Mouse (Mus musculus) bone marrow macrophage, adult 2 months (primary cell): ENCODE measurements around the gene Cspg4. TPM values are rescaled to one million over a fixed set of nuclear protein-coding genes. Genes with fewer than 3 reads are reported as not detected.
"Not testable (repeated sequence)": the region's sequence is repeated elsewhere in the genome, so short reads cannot be mapped to it uniquely, and the experiment has no call there.

Experiments used
- H3K27ac ChIP-seq: 2 replicates; pipeline ENCODE4 v1.5.1; 2012; ENCODE audit warnings: low read depth, low read length; ENCODE audit not compliant: insufficient read depth
- H3K4me1 ChIP-seq: 2 replicates; pipeline ENCODE4 v1.6.1; 2012; ENCODE audit warnings: low read length; ENCODE audit not compliant: control insufficient read depth, insufficient read depth
- H3K4me3 ChIP-seq: 2 replicates; pipeline ENCODE4 v1.5.1; 2012; ENCODE audit warnings: mild to moderate bottlenecking, low read length, moderate library complexity; ENCODE audit not compliant: insufficient read depth
- CTCF ChIP-seq: IDR thresholded peaks from 2 replicates; pipeline ENCODE4 v1.5.1; 2012; ENCODE audit warnings: low read depth, mild to moderate bottlenecking, low read length, moderate library complexity
- POLR2A ChIP-seq: IDR thresholded peaks from 2 replicates; pipeline ENCODE4 v1.6.1; 2012; ENCODE audit warnings: mild to moderate bottlenecking, low read depth, low read length, borderline replicate concordance
- polyA plus RNA-seq: library from polyadenylated mRNA; stranded (reverse); fragments of >200 nt; gene quantifications from 2 replicates; pipeline ENCODE4 v1.2.4, GENCODE M21; 2012; ENCODE audit not compliant: missing spikeins, insufficient read depth, insufficient read length

Cspg4 gene
- polyA plus RNA-seq, 1 experiment, result 0.67 TPM

DNA sequence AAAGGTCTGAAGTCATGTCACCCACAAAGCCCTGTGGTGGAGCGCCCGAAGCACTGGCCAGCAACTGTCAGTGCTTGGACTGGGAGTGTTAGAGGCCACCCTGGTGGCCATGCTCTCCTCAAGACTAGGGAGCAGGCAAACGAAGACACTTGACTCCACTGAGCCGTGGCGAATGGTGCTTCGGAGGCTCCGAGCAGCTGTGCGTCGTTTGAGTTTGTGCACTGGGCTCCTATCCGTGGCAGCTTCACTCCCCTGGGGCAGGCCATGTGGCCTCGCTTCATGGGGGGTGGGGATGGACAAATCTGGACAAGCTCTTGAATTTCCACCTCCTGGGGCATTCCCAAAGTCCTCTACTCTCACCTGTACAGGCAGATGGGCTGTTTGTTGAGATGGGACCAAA lies 34.6 kb downstream of the Cspg4 start:
- Histone ChIP-seq H3K4me3 (no peak overlapping the region), H3K27ac (no peak overlapping the region), H3K4me1 (peaks cover 5% of the 10 kb centered on the region)
- no peak for TF ChIP-seq POLR2A

DNA sequence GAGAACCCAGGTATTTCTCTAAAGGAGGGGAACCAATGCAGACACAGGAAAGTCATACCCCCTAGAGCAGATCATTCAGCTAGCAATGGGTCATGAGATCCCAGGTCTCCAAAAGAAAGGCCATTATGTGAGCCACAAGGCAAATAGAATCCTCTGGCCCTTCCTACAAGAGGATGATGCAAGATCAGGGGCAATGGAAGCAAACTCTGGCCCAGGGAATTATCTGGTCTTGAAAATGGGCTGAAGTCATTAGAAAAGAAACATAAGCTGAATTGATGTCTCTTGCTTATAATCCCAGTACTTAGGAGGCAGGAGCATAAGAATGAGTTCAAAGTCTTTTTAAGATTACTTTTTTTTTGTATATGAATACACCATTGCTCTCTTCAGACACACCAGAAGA lies 35.2 kb downstream of the Cspg4 start:
- H3K4me3 ChIP-seq, result no peak overlapping the region
- no peak overlapping the region for H3K27ac ChIP-seq
- TF ChIP-seq POLR2A (no peak), CTCF (no peak)
- H3K4me1 ChIP-seq, result peaks cover 5% of the 10 kb centered on the region

DNA sequence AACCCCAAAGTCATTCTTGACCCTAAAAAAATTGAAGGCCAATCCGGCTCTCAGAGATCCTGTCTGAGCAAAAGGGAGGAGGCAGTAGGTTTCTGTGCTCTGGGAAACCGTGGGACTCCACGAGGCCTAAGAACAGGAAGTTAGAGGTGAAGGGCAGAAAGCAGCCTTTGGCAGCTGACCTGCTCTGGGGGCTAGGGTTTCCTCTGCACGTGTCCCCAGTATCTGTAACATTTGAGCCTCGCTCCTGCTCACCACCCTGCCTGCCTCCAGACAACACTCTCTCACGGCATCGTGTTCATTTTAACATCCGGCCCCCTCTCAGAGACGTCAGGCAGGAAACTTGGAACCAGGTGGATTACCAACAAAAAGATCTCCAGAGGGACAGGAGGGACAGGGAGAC lies 35.7 kb downstream of the Cspg4 start:
- Histone ChIP-seq H3K27ac (no peak overlapping the region), H3K4me1 (peaks cover 5% of the 10 kb centered on the region)
- TF ChIP-seq POLR2A (no peak), CTCF (no peak)

DNA sequence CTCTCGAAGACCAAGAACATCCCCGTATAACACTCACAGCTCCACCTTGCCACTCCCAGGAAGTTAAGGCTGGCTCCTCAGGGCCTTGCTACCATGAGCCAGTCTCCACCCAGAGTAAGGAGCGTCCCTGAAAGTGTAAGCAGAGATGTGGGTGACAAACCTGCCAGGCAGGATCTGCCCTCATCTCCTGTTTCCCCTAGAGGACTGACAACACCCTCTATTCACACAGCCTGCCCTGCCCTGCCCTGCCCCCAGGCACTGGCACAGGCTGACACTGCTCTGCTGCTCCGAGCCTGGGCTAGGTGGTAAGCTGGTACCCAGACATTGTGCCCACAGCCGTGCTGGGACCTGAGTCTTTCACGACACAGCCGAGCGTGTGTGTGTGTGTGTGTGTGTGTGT lies 36.4 kb downstream of the Cspg4 start:
- H3K4me1 ChIP-seq, result peaks cover 5% of the 10 kb centered on the region
- no peak overlapping the region for H3K27ac ChIP-seq
- no peak overlapping the region for H3K4me3 ChIP-seq
- no peak for TF ChIP-seq POLR2A
- no peak for TF ChIP-seq CTCF

More for the DNA sequence above, 35.7 kb downstream of the Cspg4 start:
- H3K4me3 ChIP-seq, result no peak overlapping the region

DNA sequence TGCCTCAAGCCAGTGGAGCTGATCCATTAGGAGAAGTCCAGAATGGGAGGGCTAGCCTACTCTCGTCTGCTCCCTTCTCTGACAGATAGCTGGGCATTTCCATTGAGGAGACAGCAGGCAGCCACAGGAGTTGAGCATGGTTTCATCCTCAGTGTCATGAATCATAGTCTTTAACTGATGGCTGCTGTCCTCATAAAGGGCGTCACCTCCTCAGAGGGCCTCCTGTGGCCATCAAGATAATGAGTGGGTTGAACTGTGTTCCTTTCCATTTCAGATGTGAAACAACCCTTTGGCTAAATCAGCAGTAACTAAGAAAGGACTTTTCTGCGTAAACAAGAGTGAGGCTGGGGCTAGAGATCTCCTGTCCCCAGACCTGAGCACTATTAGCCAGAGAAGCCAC lies 38.8 kb downstream of the Cspg4 start:
- Histone ChIP-seq H3K27ac (no peak overlapping the region), H3K4me3 (no peak overlapping the region), H3K4me1 (peaks cover 16% of the 10 kb centered on the region)
- TF ChIP-seq CTCF (no peak), POLR2A (no peak)

DNA sequence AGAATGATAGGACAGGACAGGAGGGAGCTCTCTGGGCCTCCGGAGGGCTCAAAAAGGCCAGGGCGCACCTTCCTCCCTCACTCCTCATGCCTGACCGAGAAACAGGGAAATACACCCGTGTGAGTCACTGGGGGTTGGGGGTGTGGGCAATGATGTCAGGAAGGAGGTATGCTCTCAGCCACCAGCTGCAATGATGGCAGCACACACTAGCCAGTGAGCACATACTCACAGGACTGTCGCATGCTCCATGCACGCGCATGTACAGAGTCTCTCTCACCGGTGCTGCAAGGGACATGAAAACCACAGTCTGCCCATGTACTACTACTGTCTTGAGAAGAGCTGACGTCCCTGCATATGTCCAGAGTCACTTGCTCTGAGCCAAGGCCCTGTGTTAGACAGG lies 42.7 kb downstream of the Cspg4 start:
- H3K4me1 ChIP-seq, result peaks cover 20% of the 10 kb centered on the region
- no peak overlapping the region for H3K27ac ChIP-seq
- TF ChIP-seq CTCF, result no peak
- TF ChIP-seq POLR2A, result no peak
- H3K4me3 ChIP-seq, result no peak overlapping the region

DNA sequence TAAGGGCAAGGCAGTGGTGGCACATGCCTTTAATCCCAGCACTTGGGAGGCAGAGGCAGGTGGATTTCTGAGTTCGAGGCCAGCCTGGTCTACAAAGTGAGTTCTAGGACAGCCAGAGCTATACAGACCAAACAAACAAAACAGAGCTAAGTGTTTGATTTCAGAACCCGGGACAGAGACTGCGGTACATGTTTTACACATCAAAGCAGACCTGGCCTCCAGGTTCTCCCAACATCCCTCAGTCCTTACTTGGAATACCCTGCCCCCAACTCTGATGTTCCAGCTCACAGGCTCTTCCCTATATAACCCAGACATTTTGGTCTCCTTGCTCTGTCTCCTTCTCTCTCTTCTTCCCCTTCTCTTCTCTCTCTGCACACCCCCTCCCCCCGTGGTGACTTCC lies 45.2 kb downstream of the Cspg4 start:
- peaks cover 25% of the 10 kb centered on the region for H3K4me1 ChIP-seq
- not testable (repeated sequence) for H3K27ac ChIP-seq, H3K4me3 ChIP-seq

DNA sequence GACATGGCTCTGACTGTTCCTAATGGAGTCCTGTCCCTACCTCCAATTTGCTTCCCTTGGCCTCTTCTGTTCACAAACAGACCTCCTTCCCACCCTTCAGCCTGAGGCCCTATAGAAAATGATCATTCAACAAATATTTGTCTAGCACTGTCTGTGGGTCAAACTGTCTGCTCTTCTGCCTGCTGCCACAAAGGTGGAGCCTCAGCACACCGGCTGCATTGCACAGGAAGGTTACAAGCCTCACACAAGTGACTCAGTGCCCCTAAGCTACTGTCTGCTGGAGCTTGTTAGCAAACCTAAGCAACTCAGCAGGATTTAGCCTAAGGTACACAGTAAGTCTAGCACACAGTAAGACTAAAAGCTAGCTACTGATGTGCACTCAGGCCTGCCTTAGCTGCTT lies 46.2 kb downstream of the Cspg4 start:
- Histone ChIP-seq H3K4me3 (no peak overlapping the region), H3K27ac (no peak overlapping the region), H3K4me1 (peaks cover 31% of the 10 kb centered on the region)
- TF ChIP-seq POLR2A (no peak), CTCF (no peak)

DNA sequence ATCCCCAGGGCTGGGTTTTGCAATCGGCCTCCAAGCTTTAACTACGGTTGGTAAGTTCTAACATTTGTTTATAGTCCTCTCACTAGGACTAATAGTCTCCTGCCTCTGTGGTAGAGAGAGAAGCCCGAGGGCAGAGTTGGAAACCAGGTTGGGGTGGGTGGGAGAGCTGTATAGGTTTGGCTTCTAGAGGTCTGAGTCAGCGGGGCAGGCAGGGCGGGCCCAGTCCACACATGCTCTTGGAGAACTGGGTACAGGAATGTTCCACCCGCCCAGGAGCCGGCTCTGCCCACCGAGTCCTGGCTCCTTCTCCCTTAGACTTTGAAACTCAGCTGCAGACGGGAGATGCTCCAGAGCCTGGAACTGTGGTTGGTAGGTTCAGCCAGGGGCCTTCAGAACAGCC lies 49.2 kb downstream of the Cspg4 start:
- no peak overlapping the region for H3K27ac ChIP-seq
- no peak for TF ChIP-seq POLR2A
- no peak for TF ChIP-seq CTCF
- H3K4me3 ChIP-seq, result no peak overlapping the region

DNA sequence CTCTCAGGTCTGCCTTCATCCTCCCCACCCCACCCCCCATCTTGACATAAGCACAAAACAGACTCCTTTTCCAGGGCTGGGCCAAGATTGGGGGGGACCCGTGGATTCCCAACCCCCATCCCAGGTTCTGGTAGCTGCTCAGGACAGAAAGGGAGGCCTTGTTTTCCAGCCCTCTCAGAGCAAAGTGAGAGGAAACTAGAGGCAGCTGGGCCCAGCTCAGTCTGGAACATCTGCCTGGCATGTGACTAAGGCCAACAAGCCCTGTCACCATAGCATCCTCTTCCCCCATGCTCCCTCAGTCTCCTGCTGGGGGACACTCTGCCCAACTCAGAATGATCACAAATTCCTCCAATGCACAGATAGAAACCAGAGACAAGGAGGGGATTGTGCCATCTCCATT lies 50.3 kb downstream of the Cspg4 start:
- TF ChIP-seq POLR2A (no peak), CTCF (no peak)
- H3K4me3 ChIP-seq, result no peak overlapping the region
- H3K27ac ChIP-seq, result no peak overlapping the region
- peaks cover 13% of the 10 kb centered on the region for H3K4me1 ChIP-seq

More for the DNA sequence above, 49.2 kb downstream of the Cspg4 start:
- peaks cover 17% of the 10 kb centered on the region for H3K4me1 ChIP-seq

DNA sequence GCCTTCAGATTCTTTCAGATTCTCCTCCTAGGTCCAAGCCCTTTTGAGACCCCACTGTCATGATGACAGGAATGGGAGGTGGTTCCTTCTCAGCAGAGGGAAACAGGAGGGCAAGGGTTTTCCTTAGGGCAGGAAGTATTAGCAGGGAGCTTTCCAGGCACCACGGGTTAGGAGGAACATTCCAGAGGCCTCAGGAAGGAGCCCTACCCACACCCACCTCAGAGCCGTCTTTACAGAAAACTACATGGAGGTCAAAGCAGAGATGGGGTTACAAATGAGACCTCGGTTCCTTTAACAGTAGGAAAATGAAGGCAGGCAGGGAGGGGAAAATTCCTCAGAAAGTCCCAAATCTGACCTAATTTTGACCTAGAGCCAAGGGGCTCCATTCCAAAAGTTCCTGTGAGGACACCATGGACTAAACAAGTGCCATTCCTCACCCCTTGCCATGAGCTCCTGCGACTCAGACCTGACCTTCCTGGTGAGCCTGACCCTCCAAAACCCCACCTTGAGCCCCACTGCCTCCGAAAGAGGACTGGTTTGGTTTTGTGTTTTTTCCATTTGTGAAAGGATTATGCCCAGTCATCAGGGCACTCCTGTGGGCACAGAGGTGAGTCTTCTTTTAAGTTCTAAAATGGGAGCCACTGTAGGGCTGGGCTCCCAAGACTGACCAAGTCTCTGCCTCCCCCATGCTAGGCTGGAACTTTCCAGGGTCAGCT lies 51.0 kb downstream of the Cspg4 start:
- TF ChIP-seq POLR2A, result no peak
- TF ChIP-seq CTCF, result no peak
- no peak overlapping the region for H3K27ac ChIP-seq
- H3K4me1 ChIP-seq, result peaks cover 11% of the 10 kb centered on the region
- H3K4me3 ChIP-seq, result no peak overlapping the region
